Comparison of ENCODE assay signal across 7 mouse cellular contexts in the genomic region with DNA sequence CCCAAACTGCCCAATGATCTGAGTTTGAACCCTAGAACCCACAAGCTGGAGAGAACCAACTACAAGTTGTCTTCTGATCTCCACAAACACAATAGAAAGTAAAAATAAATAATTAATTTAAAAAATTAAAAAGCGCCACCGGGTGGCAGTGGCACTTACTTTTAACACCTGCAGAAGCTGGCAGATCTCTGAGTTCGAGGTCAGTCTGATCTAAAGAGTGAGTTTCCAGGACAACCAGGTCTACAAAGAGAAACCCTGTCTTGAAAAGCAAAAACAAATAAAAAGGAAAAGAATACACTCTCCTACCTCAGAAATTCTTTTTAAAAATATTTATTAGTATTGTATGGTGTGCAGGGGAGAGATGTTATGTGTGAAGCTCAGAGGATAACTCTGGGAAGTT. TPM values are rescaled to one million over a fixed set of nuclear protein-coding genes. Genes with fewer than 3 reads are reported as not detected.
DNase-seq lines count a peak whose midpoint lies in the region; ATAC-seq and TF ChIP-seq lines count a peak whose summit lies in the region.

No protein-coding gene starts in this region.

- ATAC-seq in lung, embryonic 15.5 days (ENCODE audit: borderline replicate concordance, extremely low read depth, low FRiP score, low TSS enrichment) = no peak
- ATAC-seq in midbrain, embryonic 16.5 days = no peak

- peak overlapping the region; percentile 93 for H3K4me2 ChIP-seq in lung, embryonic 15.5 days
- peak overlapping the region; percentile 95 for H3K4me2 ChIP-seq in midbrain, embryonic 16.5 days (ENCODE audit: low read length)

- no peak for TF ChIP-seq POLR2A in cortical plate, adult 2 months (IDR thresholded peaks at IDR 0.05; ENCODE audit: extremely low read depth, insufficient read depth, low read length)

- no peaks in the 10 kb centered on the region for H3K9me3 ChIP-seq in lung, embryonic 15.5 days
- H3K9me3 ChIP-seq in midbrain, embryonic 16.5 days (replicated peaks; ENCODE audit: control insufficient read depth, low read length, poor library complexity, severe bottlenecking) = no peaks in the 10 kb centered on the region

- DNase-seq in lung, adult 18-20 months = no peak
- DNase-seq in induced T-regulatory cell, adult 2 months (ENCODE audit: low read depth) = peak; percentile 88
- no peak for DNase-seq in gastrocnemius, postnatal 14 days
- no peak for DNase-seq in left cerebral cortex, postnatal 25 days (ENCODE audit: low spot score in 2 of 2)

- H3K36me3 ChIP-seq in lung, embryonic 15.5 days = no peaks in the 10 kb centered on the region
- H3K36me3 ChIP-seq in midbrain, embryonic 16.5 days (ENCODE audit: control insufficient read depth, insufficient read depth, low read length) = no peaks in the 10 kb centered on the region

- peak overlapping the region; percentile 62 for H3K4me3 ChIP-seq in lung, embryonic 15.5 days
- peak overlapping the region; percentile 37 for H3K4me3 ChIP-seq in cortical plate, adult 2 months (ENCODE audit: insufficient read depth, low read length)
- peak overlapping the region; percentile 46 for H3K4me3 ChIP-seq in midbrain, embryonic 16.5 days (ENCODE audit: low read depth, low read length)

- intact Hi-C loops in gastrocnemius, postnatal 14 days (cut with DNase I; ENCODE audit: low total_unique reads) = loop anchor here (5.0 kb wide), 1 partner anchor 44 kb away; no protein-coding TSS in a partner anchor
- intact Hi-C loops in left cerebral cortex, postnatal 25 days (cut with DNase I) = no loop called here

- peak overlapping the region; percentile 99 for H3K27ac ChIP-seq in lung, embryonic 15.5 days
- 0 out of 2 replicates have a peak overlapping the region, but pooled peaks have one; percentile 25 for H3K27ac ChIP-seq in cortical plate, adult 2 months (ENCODE audit: insufficient read depth, low read length)
- H3K27ac ChIP-seq in midbrain, embryonic 16.5 days (ENCODE audit: low read length) = peak overlapping the region; percentile 83

- H3K27me3 ChIP-seq in lung, embryonic 15.5 days = no peaks in the 10 kb centered on the region
- peaks cover 7% of the 10 kb centered on the region for H3K27me3 ChIP-seq in midbrain, embryonic 16.5 days (ENCODE audit: control insufficient read depth, insufficient read depth, low read depth, low read length)

- H3K4me1 ChIP-seq in lung, embryonic 15.5 days = peaks cover 47% of the 10 kb centered on the region
- H3K4me1 ChIP-seq in cortical plate, adult 2 months (ENCODE audit: control insufficient read depth, insufficient read depth, low read length) = peaks cover 8% of the 10 kb centered on the region; the same call in 1 of the 2 replicates
- H3K4me1 ChIP-seq in midbrain, embryonic 16.5 days (ENCODE audit: control insufficient read depth, insufficient read depth, low read length) = peaks cover 17% of the 10 kb centered on the region

- peak overlapping the region; percentile 50 for H3K9ac ChIP-seq in lung, embryonic 15.5 days
- H3K9ac ChIP-seq in midbrain, embryonic 16.5 days (ENCODE audit: low read depth, low read length) = peak overlapping the region; percentile 50; the same call in 1 of the 2 replicates

- no peak for TF ChIP-seq CTCF in cortical plate, adult 2 months (IDR thresholded peaks at IDR 0.05; ENCODE audit: extremely low read depth, insufficient read depth, low read length)

- 5% methylated on average over 3 of the region's 3 CpGs for WGBS in lung, embryonic 15.5 days
- WGBS in midbrain, embryonic 16.5 days = 8% methylated on average over 3 of the region's 3 CpGs

RNA-seq across cellular contexts. Expression of a gene that starts 4.4 kb away (rescaled TPM):
- 16.7 and 20.4 TPM in 2 replicates for polyA plus RNA-seq in lung, embryonic 15.5 days (2015; fragmentation: Nextera tagmentation; extraction: Ambion mirVana)
- polyA plus RNA-seq in cortical plate, adult 2 months (2012; rRNA removed) = 128 and 131 TPM in 2 replicates
- polyA plus RNA-seq in midbrain, embryonic 16.5 days (2015; fragmentation: Nextera tagmentation; extraction: Ambion mirVana) = 21.6 and 22.5 TPM in 2 replicates
- total RNA-seq in gastrocnemius, postnatal 14 days (2021) = 100 to 1,000 TPM; 136 to 137 TPM
- total RNA-seq in left cerebral cortex, postnatal 25 days (2021) = 100 to 1,000 TPM; 211 to 225 TPM

RNA-seq across cellular contexts. Expression of a gene that starts 56.0 kb away (rescaled TPM):
- polyA plus RNA-seq in lung, embryonic 15.5 days (2015; fragmentation: Nextera tagmentation; extraction: Ambion mirVana) = 25.2 and 26.6 TPM in 2 replicates
- polyA plus RNA-seq in cortical plate, adult 2 months (2012; rRNA removed) = 0.59 and 0.96 TPM in 2 replicates
- polyA plus RNA-seq in midbrain, embryonic 16.5 days (2015; fragmentation: Nextera tagmentation; extraction: Ambion mirVana) = 1.8 and 2.3 TPM in 2 replicates
- 1 to 10 TPM; 2.5 to 2.7 TPM for total RNA-seq in gastrocnemius, postnatal 14 days (2021)
- total RNA-seq in left cerebral cortex, postnatal 25 days (2021) = under 1 TPM; 0.21 to 0.44 TPM

RNA-seq across cellular contexts. Expression of a gene that starts 59.7 kb away (rescaled TPM):
- not detected in 2 replicates for polyA plus RNA-seq in lung, embryonic 15.5 days (2015; fragmentation: Nextera tagmentation; extraction: Ambion mirVana)
- polyA plus RNA-seq in cortical plate, adult 2 months (2012; rRNA removed) = not detected in 2 replicates
- not detected in 2 replicates for polyA plus RNA-seq in midbrain, embryonic 16.5 days (2015; fragmentation: Nextera tagmentation; extraction: Ambion mirVana)
- not detected for total RNA-seq in gastrocnemius, postnatal 14 days (2021)
- total RNA-seq in left cerebral cortex, postnatal 25 days (2021) = not detected

Comparison
In these comparisons a context has a peak if more than half of its experiments do, and no peak if none do; other contexts are left out.
1. H3K27ac ChIP-seq: peak in every context shown above with its lines; median percentile 99 in lung, embryonic 15.5 days; 83 in midbrain, embryonic 16.5 days; 25 in cortical plate, adult 2 months.